In the genomic region with DNA sequence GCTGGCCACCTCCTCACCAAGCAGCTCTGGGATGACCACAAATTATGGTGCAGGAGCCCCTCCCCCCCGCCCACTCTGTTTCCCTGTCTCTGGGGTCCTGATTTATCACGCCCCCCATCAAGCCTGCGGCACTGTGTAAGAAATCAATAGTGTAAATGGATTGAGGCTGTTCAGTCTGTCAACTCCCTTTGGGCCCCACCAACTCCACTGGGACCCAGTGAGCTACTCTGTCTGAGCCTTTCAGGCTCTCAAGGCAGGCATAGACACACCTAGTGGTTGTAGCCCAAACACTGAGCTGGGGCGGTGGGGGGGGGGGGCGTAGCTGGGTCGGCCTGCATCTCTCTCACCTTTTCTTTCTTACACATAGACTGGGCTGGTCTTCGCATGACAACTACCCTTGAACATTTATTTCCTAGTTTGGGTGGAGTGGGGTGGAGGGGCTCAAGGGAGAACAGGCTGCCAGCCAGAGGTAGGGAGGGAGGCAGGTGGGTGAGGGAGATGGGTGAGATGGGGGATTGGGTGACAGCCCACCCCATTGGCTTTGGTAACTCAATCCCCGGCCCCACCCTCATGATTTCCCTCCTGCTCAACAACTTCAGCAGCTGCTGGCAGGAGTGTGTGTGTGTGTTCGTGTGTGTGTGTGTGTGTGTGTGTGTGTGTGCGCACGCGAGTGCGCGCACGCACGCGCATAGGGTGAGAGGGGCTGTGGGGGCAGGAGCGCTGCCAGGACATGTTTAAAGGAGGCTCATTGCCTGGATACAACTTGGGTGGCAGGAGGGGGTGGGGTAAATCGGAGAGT, we compare ENCODE assay signal across 8 mouse cellular contexts. TPM values are rescaled to one million over a fixed set of nuclear protein-coding genes. Genes with fewer than 3 reads are reported as not detected.
DNase-seq lines count a peak whose midpoint lies in the region; ATAC-seq and TF ChIP-seq lines count a peak whose summit lies in the region.
"Had no signal": no experiment of that assay in that cellular context is flagged by ENCODE, and none has a peak within 500 bp of the region (broad histone marks: within the 10 kb centered on the region; RNA-seq: fewer than 3 reads in every experiment).

No protein-coding gene starts in this region.

- H3K9ac ChIP-seq in lung, embryonic 14.5 days = no peak overlapping the region
- 0 out of 2 replicates have a peak overlapping the region, but pooled peaks have one; percentile 26 for H3K9ac ChIP-seq in heart, postnatal 0 days (replicated peaks; ENCODE audit: low read depth, low read length)
- H3K9ac ChIP-seq in midbrain, embryonic 14.5 days (replicated peaks; ENCODE audit: low read length) = no peak overlapping the region

- no peaks in the 10 kb centered on the region for H3K27me3 ChIP-seq in lung, embryonic 14.5 days (ENCODE audit: insufficient read depth, low read length)
- H3K27me3 ChIP-seq in heart, postnatal 0 days (ENCODE audit: control insufficient read depth, insufficient read depth, low read length) = no peaks in the 10 kb centered on the region
- H3K27me3 ChIP-seq in midbrain, embryonic 14.5 days (ENCODE audit: control insufficient read depth, insufficient read depth, low read length) = 0 out of 2 replicates have a peak, but pooled peaks cover 11% of the 10 kb centered on the region

- H3K4me1 ChIP-seq in lung, embryonic 14.5 days (ENCODE audit: insufficient read depth) = peaks cover 68% of the 10 kb centered on the region
- H3K4me1 ChIP-seq in heart, postnatal 0 days (ENCODE audit: control insufficient read depth, insufficient read depth) = peaks cover 83% of the 10 kb centered on the region
- H3K4me1 ChIP-seq in midbrain, embryonic 14.5 days (ENCODE audit: control insufficient read depth, insufficient read depth, low read length) = peaks cover 68% of the 10 kb centered on the region

- TF ChIP-seq EP300 in heart, postnatal 0 days (IDR thresholded peaks at IDR 0.05; ENCODE audit: low read depth) = no peak

- no peak for ATAC-seq in lung, embryonic 14.5 days (ENCODE audit: insufficient read depth)
- ATAC-seq in heart, postnatal 0 days (ENCODE audit: insufficient read depth, low read depth) = no peak
- no peak for ATAC-seq in midbrain, embryonic 14.5 days (ENCODE audit: low FRiP score, low TSS enrichment)
- ATAC-seq in activated CD4-positive, CD25-positive, alpha-beta regulatory T cell, adult 4 months = no peak

- peak overlapping the region; percentile 92 for H3K27ac ChIP-seq in lung, embryonic 14.5 days (ENCODE audit: low read depth)
- H3K27ac ChIP-seq in heart, postnatal 0 days (ENCODE audit: low read depth) = peak overlapping the region; percentile 95
- no peak overlapping the region for H3K27ac ChIP-seq in midbrain, embryonic 14.5 days (replicated peaks; ENCODE audit: low read depth, low read length)

- peak overlapping the region; percentile 91 for H3K4me2 ChIP-seq in lung, embryonic 14.5 days
- H3K4me2 ChIP-seq in heart, postnatal 0 days (ENCODE audit: low read depth, low read length) = peak overlapping the region; percentile 32
- no peak overlapping the region; the same call in 1 of the 2 replicates for H3K4me2 ChIP-seq in midbrain, embryonic 14.5 days (ENCODE audit: low read length)

- peak overlapping the region; percentile 5; the same call in 1 of the 2 replicates for H3K4me3 ChIP-seq in lung, embryonic 14.5 days (ENCODE audit: low read depth, low read length)
- no peak overlapping the region for H3K4me3 ChIP-seq in heart, postnatal 0 days (ENCODE audit: low read depth, low read length)
- no peak overlapping the region for H3K4me3 ChIP-seq in midbrain, embryonic 14.5 days (replicated peaks; ENCODE audit: low read depth, low read length)

- 9% methylated on average over 19 of the region's 19 CpGs for WGBS in lung, embryonic 14.5 days
- WGBS in heart, postnatal 0 days = 32% methylated on average over 19 of the region's 19 CpGs
- WGBS in midbrain, embryonic 14.5 days = 42% methylated on average over 19 of the region's 19 CpGs

- peak; percentile 77 for DNase-seq in lung, embryonic 14.5 days
- no peak for DNase-seq in lung, postnatal 36 days
- peak; percentile 45 for DNase-seq in adipocyte (ENCODE audit: low spot score)
- DNase-seq in heart, postnatal 0 days (ENCODE audit: low spot score) = no peak
- peak; percentile 35 for DNase-seq in midbrain, embryonic 14.5 days
- no peak for DNase-seq in c-Kit-positive CD71-positive TER-119-positive erythroid progenitor cells, embryonic 14.5 days (ENCODE audit: low spot score)

- no peak for TF ChIP-seq CTCF in lung, embryonic 14.5 days (IDR thresholded peaks at IDR 0.05; ENCODE audit: low read depth)
- no peak for TF ChIP-seq CTCF in heart, postnatal 0 days (IDR thresholded peaks at IDR 0.05; ENCODE audit: low read depth)

- no peaks in the 10 kb centered on the region for H3K36me3 ChIP-seq in lung, embryonic 14.5 days (ENCODE audit: insufficient read depth)
- H3K36me3 ChIP-seq in heart, postnatal 0 days (replicated peaks; ENCODE audit: control insufficient read depth, insufficient read depth, low read length) = no peaks in the 10 kb centered on the region
- H3K36me3 ChIP-seq in midbrain, embryonic 14.5 days (ENCODE audit: control insufficient read depth, insufficient read depth, low read length) = no peaks in the 10 kb centered on the region

- H3K9me3 ChIP-seq in lung, embryonic 14.5 days (ENCODE audit: low read depth, low read length) = no peaks in the 10 kb centered on the region
- H3K9me3 ChIP-seq in heart, postnatal 0 days (replicated peaks; ENCODE audit: control insufficient read depth, low read length) = no peaks in the 10 kb centered on the region
- no peaks in the 10 kb centered on the region for H3K9me3 ChIP-seq in midbrain, embryonic 14.5 days (ENCODE audit: control insufficient read depth, low read length)

RNA-seq across cellular contexts. Expression of a gene that starts 4.9 kb away (rescaled TPM):
- 43.2 and 45.3 TPM in 2 replicates for polyA plus RNA-seq in lung, embryonic 14.5 days (2014; fragmentation: Nextera tagmentation; extraction: Ambion mirVana)
- total RNA-seq in heart, postnatal 0 days (2014; rRNA removed; ENCODE audit: low replicate concordance) = 24.0 and 36.2 TPM in 2 replicates
- polyA plus RNA-seq in heart, postnatal 0 days (2015; fragmentation: Nextera tagmentation; extraction: Ambion mirVana) = 14.7 and 15.8 TPM in 2 replicates
- 8.8 and 11.0 TPM in 2 replicates for polyA plus RNA-seq in midbrain, embryonic 14.5 days (2014; fragmentation: Nextera tagmentation; extraction: Ambion mirVana)
- 10 to 100 TPM in 1 of 2 experiments, 1 to 10 TPM in 1; 9.0 to 13.7 TPM for polyA plus RNA-seq in activated CD4-positive, CD25-positive, alpha-beta regulatory T cell, adult 4 months (2017; shearing (Covaris generic))

RNA-seq across cellular contexts. Expression of a gene that starts 24.9 kb away (rescaled TPM):
- 47.0 and 48.1 TPM in 2 replicates for polyA plus RNA-seq in lung, embryonic 14.5 days (2014; fragmentation: Nextera tagmentation; extraction: Ambion mirVana)
- 1.4 and 2.2 TPM in 2 replicates for total RNA-seq in heart, postnatal 0 days (2014; rRNA removed; ENCODE audit: low replicate concordance)
- polyA plus RNA-seq in heart, postnatal 0 days (2015; fragmentation: Nextera tagmentation; extraction: Ambion mirVana) = 4.2 and 4.5 TPM in 2 replicates
- polyA plus RNA-seq in midbrain, embryonic 14.5 days (2014; fragmentation: Nextera tagmentation; extraction: Ambion mirVana) = 2.5 and 5.6 TPM in 2 replicates
- 10 to 100 TPM; 10.1 to 17.7 TPM for polyA plus RNA-seq in activated CD4-positive, CD25-positive, alpha-beta regulatory T cell, adult 4 months (2017; shearing (Covaris generic))

RNA-seq across cellular contexts. Expression of a gene that starts 50.3 kb away (rescaled TPM):
- 0.31 TPM in 1 of 2 replicates, not detected in the other for polyA plus RNA-seq in lung, embryonic 14.5 days (2014; fragmentation: Nextera tagmentation; extraction: Ambion mirVana)
- total RNA-seq in heart, postnatal 0 days (2014; rRNA removed; ENCODE audit: low replicate concordance) = 4.2 and 14.7 TPM in 2 replicates
- 5.8 and 6.3 TPM in 2 replicates for polyA plus RNA-seq in heart, postnatal 0 days (2015; fragmentation: Nextera tagmentation; extraction: Ambion mirVana)
- polyA plus RNA-seq in midbrain, embryonic 14.5 days (2014; fragmentation: Nextera tagmentation; extraction: Ambion mirVana) = 0.70 and 2.0 TPM in 2 replicates
- under 1 TPM in 1 of 2 experiments, not detected in 1; 0.41 TPM for polyA plus RNA-seq in activated CD4-positive, CD25-positive, alpha-beta regulatory T cell, adult 4 months (2017; shearing (Covaris generic))
- polyA plus RNA-seq: liver, embryonic 16.5 days had no signal

Comparison
In these comparisons a context has a peak if more than half of its experiments do, and no peak if none do; other contexts are left out.
1. DNase-seq: peak in lung, embryonic 14.5 days (single experiment), adipocyte (single experiment) and midbrain, embryonic 14.5 days (single experiment); none in lung, postnatal 36 days (single experiment), heart, postnatal 0 days (single experiment) and c-Kit-positive CD71-positive TER-119-positive erythroid progenitor cells, embryonic 14.5 days (single experiment).